Mouse (Mus musculus): ENCODE measurements at regions not wholly inside any gene's neighbourhood (a gene's known extent, or its start where the extent isn't known, plus 50 kb on each side); places are given as distances from the start of the nearest gene placed in this dataset.
A peak's percentile ranks its signal among the peaks of the same experiment; 100 is the strongest.

GRCm38 (mm10) chr5:73919936-73920335 lies 148.3 kb downstream of the Usp46 start:
- peak; percentile 24 for DNase-seq (ENCODE audit: extremely low read depth, low read depth, low spot score)
- TF ChIP-seq POLR2A (IDR thresholded peaks at IDR 0.05; ENCODE audit: extremely low read depth, insufficient read depth, low read length), result no peak
- no peak for TF ChIP-seq CTCF (IDR thresholded peaks at IDR 0.05; ENCODE audit: low read depth, low read length)
- no peaks in the 10 kb centered on the region for H3K79me2 ChIP-seq (ENCODE audit: control insufficient read depth, insufficient read depth, low read length)
- no peaks in the 10 kb centered on the region for H3K4me1 ChIP-seq (ENCODE audit: control insufficient read depth, insufficient read depth, low read length)
- H3K4me3 ChIP-seq (ENCODE audit: insufficient read depth, low read depth, low read length), result no peak overlapping the region
- H3K27me3 ChIP-seq (ENCODE audit: control insufficient read depth, insufficient read depth, low read length), result no peaks in the 10 kb centered on the region
- no peaks in the 10 kb centered on the region for H3K36me3 ChIP-seq (ENCODE audit: control insufficient read depth, insufficient read depth, low read length)
- H3K9ac ChIP-seq (ENCODE audit: low read depth, low read length), result no peak overlapping the region
- 85% methylated on average over 6 of the region's 6 CpGs for WGBS
- no peak overlapping the region for H3K27ac ChIP-seq (replicated peaks; ENCODE audit: insufficient read depth, low read depth, low read length)

GRCm38 (mm10) chr5:73927534-73927933 lies 140.7 kb downstream of the Usp46 start:
- no peaks in the 10 kb centered on the region for H3K4me1 ChIP-seq (ENCODE audit: control insufficient read depth, insufficient read depth, low read length)
- H3K27ac ChIP-seq (replicated peaks; ENCODE audit: insufficient read depth, low read depth, low read length), result no peak overlapping the region
- no peaks in the 10 kb centered on the region for H3K79me2 ChIP-seq (ENCODE audit: control insufficient read depth, insufficient read depth, low read length)
- no peak overlapping the region for H3K4me3 ChIP-seq (ENCODE audit: insufficient read depth, low read depth, low read length)
- no peaks in the 10 kb centered on the region for H3K36me3 ChIP-seq (ENCODE audit: control insufficient read depth, insufficient read depth, low read length)
- no peak for DNase-seq (ENCODE audit: extremely low read depth, low read depth, low spot score)
- H3K27me3 ChIP-seq (ENCODE audit: control insufficient read depth, insufficient read depth, low read length), result no peaks in the 10 kb centered on the region
- WGBS, result 77% methylated on average over 9 of the region's 9 CpGs
- no peak for TF ChIP-seq CTCF (IDR thresholded peaks at IDR 0.05; ENCODE audit: low read depth, low read length)
- no peak for TF ChIP-seq POLR2A (IDR thresholded peaks at IDR 0.05; ENCODE audit: extremely low read depth, insufficient read depth, low read length)
- no peak overlapping the region for H3K9ac ChIP-seq (ENCODE audit: low read depth, low read length)

- WGBS, result 86% methylated on average over 10 of the region's 10 CpGs
- no peaks in the 10 kb centered on the region for H3K4me1 ChIP-seq (ENCODE audit: control insufficient read depth, insufficient read depth, low read length)
- H3K36me3 ChIP-seq (ENCODE audit: control insufficient read depth, insufficient read depth, low read length), result no peaks in the 10 kb centered on the region
- H3K27me3 ChIP-seq (ENCODE audit: control insufficient read depth, insufficient read depth, low read length), result no peaks in the 10 kb centered on the region
- no peak overlapping the region for H3K9ac ChIP-seq (ENCODE audit: low read depth, low read length)
- no peak for TF ChIP-seq POLR2A (IDR thresholded peaks at IDR 0.05; ENCODE audit: extremely low read depth, insufficient read depth, low read length)
- no peak for TF ChIP-seq CTCF (IDR thresholded peaks at IDR 0.05; ENCODE audit: low read depth, low read length)
- H3K79me2 ChIP-seq (ENCODE audit: control insufficient read depth, insufficient read depth, low read length), result no peaks in the 10 kb centered on the region
- no peak for DNase-seq (ENCODE audit: extremely low read depth, low read depth, low spot score)
- H3K27ac ChIP-seq (replicated peaks; ENCODE audit: insufficient read depth, low read depth, low read length), result no peak overlapping the region
- no peak overlapping the region for H3K4me3 ChIP-seq (ENCODE audit: insufficient read depth, low read depth, low read length)
These were observed 139.5 kb downstream of the Usp46 start for GRCm38 (mm10) chr5:73928691-73929090.

GRCm38 (mm10) chr5:73930205-73930604 lies 138.0 kb downstream of the Usp46 start:
- DNase-seq (ENCODE audit: extremely low read depth, low read depth, low spot score), result no peak
- Histone ChIP-seq H3K27ac (replicated peaks; ENCODE audit: insufficient read depth, low read depth, low read length) (no peak overlapping the region), H3K36me3 (ENCODE audit: control insufficient read depth, insufficient read depth, low read length) (no peaks in the 10 kb centered on the region), H3K4me1 (ENCODE audit: control insufficient read depth, insufficient read depth, low read length) (no peaks in the 10 kb centered on the region), H3K9ac (ENCODE audit: low read depth, low read length) (no peak overlapping the region), H3K4me3 (ENCODE audit: insufficient read depth, low read depth, low read length) (no peak overlapping the region), H3K79me2 (ENCODE audit: control insufficient read depth, insufficient read depth, low read length) (no peaks in the 10 kb centered on the region), H3K27me3 (ENCODE audit: control insufficient read depth, insufficient read depth, low read length) (no peaks in the 10 kb centered on the region)
- TF ChIP-seq POLR2A (IDR thresholded peaks at IDR 0.05; ENCODE audit: extremely low read depth, insufficient read depth, low read length) (no peak), CTCF (IDR thresholded peaks at IDR 0.05; ENCODE audit: low read depth, low read length) (no peak)
- 89% methylated on average over 5 of the region's 5 CpGs for WGBS

- H3K36me3 ChIP-seq (ENCODE audit: control insufficient read depth, insufficient read depth, low read length), result no peaks in the 10 kb centered on the region
- H3K27me3 ChIP-seq (ENCODE audit: control insufficient read depth, insufficient read depth, low read length), result no peaks in the 10 kb centered on the region
- no peak overlapping the region for H3K9ac ChIP-seq (ENCODE audit: low read depth, low read length)
- no peak overlapping the region for H3K27ac ChIP-seq (replicated peaks; ENCODE audit: insufficient read depth, low read depth, low read length)
- H3K79me2 ChIP-seq (ENCODE audit: control insufficient read depth, insufficient read depth, low read length), result no peaks in the 10 kb centered on the region
- WGBS, result 57% methylated on average over 2 of the region's 2 CpGs
- no peak overlapping the region for H3K4me3 ChIP-seq (ENCODE audit: insufficient read depth, low read depth, low read length)
- DNase-seq (ENCODE audit: extremely low read depth, low read depth, low spot score), result peak; percentile 16
- TF ChIP-seq CTCF (IDR thresholded peaks at IDR 0.05; ENCODE audit: low read depth, low read length) (peak; percentile 76), POLR2A (IDR thresholded peaks at IDR 0.05; ENCODE audit: extremely low read depth, insufficient read depth, low read length) (no peak)
- H3K4me1 ChIP-seq (ENCODE audit: control insufficient read depth, insufficient read depth, low read length), result no peaks in the 10 kb centered on the region
These were observed 130.4 kb downstream of the Usp46 start for GRCm38 (mm10) chr5:73937799-73938198.

GRCm38 (mm10) chr5:73938450-73938849 lies 129.8 kb downstream of the Usp46 start:
- no peaks in the 10 kb centered on the region for H3K79me2 ChIP-seq (ENCODE audit: control insufficient read depth, insufficient read depth, low read length)
- H3K4me3 ChIP-seq (ENCODE audit: insufficient read depth, low read depth, low read length), result no peak overlapping the region
- no peak overlapping the region for H3K9ac ChIP-seq (ENCODE audit: low read depth, low read length)
- no peaks in the 10 kb centered on the region for H3K4me1 ChIP-seq (ENCODE audit: control insufficient read depth, insufficient read depth, low read length)
- no peaks in the 10 kb centered on the region for H3K27me3 ChIP-seq (ENCODE audit: control insufficient read depth, insufficient read depth, low read length)
- DNase-seq (ENCODE audit: extremely low read depth, low read depth, low spot score), result no peak
- TF ChIP-seq CTCF (IDR thresholded peaks at IDR 0.05; ENCODE audit: low read depth, low read length) (no peak), POLR2A (IDR thresholded peaks at IDR 0.05; ENCODE audit: extremely low read depth, insufficient read depth, low read length) (no peak)
- H3K27ac ChIP-seq (replicated peaks; ENCODE audit: insufficient read depth, low read depth, low read length), result no peak overlapping the region
- WGBS, result 44% methylated on average over 4 of the region's 4 CpGs
- no peaks in the 10 kb centered on the region for H3K36me3 ChIP-seq (ENCODE audit: control insufficient read depth, insufficient read depth, low read length)

All from liver, adult 2 months (tissue).